In genomic region chr19:25608206-25608580, GRCm38 (mm10) we compare ENCODE assay signal across 17 mouse cellular contexts. TPM values are rescaled to one million over a fixed set of nuclear protein-coding genes. Genes with fewer than 3 reads are reported as not detected.
"Had no signal": no experiment of that assay in that cellular context is flagged by ENCODE, and none has a peak within 500 bp of the region (broad histone marks: within the 10 kb centered on the region; RNA-seq: fewer than 3 reads in every experiment).

No protein-coding gene starts in this region.

- H3K27ac ChIP-seq: kidney, postnatal 0 days; liver, embryonic 12.5 days; macrophage; midbrain, embryonic 15.5 days had no signal

- H3K4me3 ChIP-seq: liver, embryonic 12.5 days; megakaryocyte, embryonic 14.5 days; midbrain, embryonic 15.5 days had no signal

- H3K4me2 ChIP-seq: liver, embryonic 12.5 days; lung, embryonic 14.5 days; midbrain, embryonic 15.5 days had no signal

- DNase-seq: kidney, adult 9 months; kidney, postnatal 36 days; layer of hippocampus, adult 9-11 months; layer of hippocampus, postnatal 36 days; lung, embryonic 14.5 days; lung, postnatal 14 days; right cerebral cortex, postnatal 4 days; spleen, adult 18-20 months; thymus, adult 18-20 months; thymus, postnatal 14 days had no signal

- ATAC-seq: intestine, postnatal 0 days; liver, embryonic 12.5 days; midbrain, embryonic 15.5 days had no signal

- H3K9ac ChIP-seq: liver, embryonic 12.5 days; lung, embryonic 14.5 days; midbrain, embryonic 15.5 days had no signal

- H3K36me3 ChIP-seq: liver, embryonic 12.5 days; midbrain, embryonic 15.5 days had no signal

- H3K9me3 ChIP-seq: liver, embryonic 12.5 days; midbrain, embryonic 15.5 days had no signal

RNA-seq across cellular contexts. Expression of gene Dmrt3, which starts 1.9 kb away (rescaled TPM):
- polyA plus RNA-seq: intestine, postnatal 0 days; liver, embryonic 12.5 days; liver, embryonic 16.5 days; macrophage had no signal
